Mouse (Mus musculus) cerebellum, postnatal 25 days (tissue): ENCODE results near the gene Nfic.
A peak's percentile ranks its signal among the peaks of the same experiment; 100 is the strongest.
"Not testable (repeated sequence)": the region's sequence is repeated elsewhere in the genome, so short reads cannot be mapped to it uniquely, and the experiment has no call there.

Experiments used
- DNase-seq, 2 experiments: peaks; one replicate each; pipeline ENCODE4 v3.0.0; 2021; ENCODE audit warnings: mixed read lengths in 2 of 2

Gene Nfic

GRCm38 (mm10) chr10:81459399-81459798 is 4.0 kb upstream of the Nfic start:
- DNase-seq: peak in 1 of 2 experiments; percentile 2

GRCm38 (mm10) chr10:81458267-81458666 is 2.8 kb upstream of the Nfic start:
- DNase-seq: peak in 1 of 2 experiments; percentile 18

- no peak for DNase-seq
These were observed 2.2 kb upstream of the Nfic start for GRCm38 (mm10) chr10:81457624-81458023.

- DNase-seq: no peak
These were observed 1.6 kb upstream of the Nfic start for GRCm38 (mm10) chr10:81456983-81457563.

- DNase-seq: peak in 1 of 2 experiments; percentile 2
These were observed 1.3 kb downstream of the Nfic start for GRCm38 (mm10) chr10:81454106-81454505.

- DNase-seq: no peak
These were observed 2.5 kb downstream of the Nfic start for GRCm38 (mm10) chr10:81452947-81453288.

- DNase-seq: peak in 1 of 2 experiments; percentile 8
These were observed 3.0 kb downstream of the Nfic start for GRCm38 (mm10) chr10:81452237-81452946.

- DNase-seq: no peak
These were observed 4.1 kb downstream of the Nfic start for GRCm38 (mm10) chr10:81451365-81451745.

GRCm38 (mm10) chr10:81450641-81451364 is 4.6 kb downstream of the Nfic start:
- DNase-seq: no peak

GRCm38 (mm10) chr10:81450140-81450539 is 5.3 kb downstream of the Nfic start:
- peak; percentile 88 to 92 for DNase-seq

- not testable (repeated sequence) for DNase-seq
These were observed 9.9 kb downstream of the Nfic start for GRCm38 (mm10) chr10:81445516-81445915.

GRCm38 (mm10) chr10:81441019-81441418 is 14.4 kb downstream of the Nfic start:
- no peak for DNase-seq

- DNase-seq: peak; percentile 89 to 94
These were observed 20.0 kb downstream of the Nfic start for GRCm38 (mm10) chr10:81435436-81435835.

GRCm38 (mm10) chr10:81434361-81435263 is 20.8 kb downstream of the Nfic start:
- DNase-seq: peak in 1 of 2 experiments; percentile 44

- peak; percentile 57 to 68 for DNase-seq
These were observed 21.7 kb downstream of the Nfic start for GRCm38 (mm10) chr10:81433541-81434289.

GRCm38 (mm10) chr10:81432868-81433262 is 22.6 kb downstream of the Nfic start:
- DNase-seq: peak; percentile 90 to 94

GRCm38 (mm10) chr10:81432169-81432867 is 23.1 kb downstream of the Nfic start:
- no peak for DNase-seq

- DNase-seq: peak in 1 of 2 experiments; percentile 71
These were observed 23.8 kb downstream of the Nfic start for GRCm38 (mm10) chr10:81431526-81432168.

- DNase-seq: peak; percentile 89 to 94
These were observed 24.5 kb downstream of the Nfic start for GRCm38 (mm10) chr10:81430831-81431525.
